Mouse (Mus musculus) left cerebral cortex, postnatal 36 days (tissue): ENCODE measurements around the gene C530025M09Rik. TPM values are rescaled to one million over a fixed set of nuclear protein-coding genes. Genes with fewer than 3 reads are reported as not detected.

Source experiments
- DNase-seq, 2 experiments: peaks; one replicate each; pipeline ENCODE4 v3.0.0; 2021 to 2022; ENCODE audit warnings: low spot score in 2 of 2, mixed read lengths in 1 of 2
- intact Hi-C: fragments of 180-260 bp; cut with DNase I; formaldehyde crosslinking; loops from one replicate; pipeline ENCODE4 v1.15.1; 2025
- total RNA-seq, 2 experiments: library from RNA; stranded (reverse); gene quantifications; 2 replicates each; pipeline ENCODE4 v1.2.3; 2021

Gene C530025M09Rik
- 1 to 10 TPM; 1.5 to 2.1 TPM for total RNA-seq

- peak; percentile 65 to 67 for DNase-seq
- intact Hi-C loops = loop anchor here (2.0 to 5.0 kb wide), 4 partner anchors 42 to 288 kb away; no protein-coding TSS in a partner anchor
Measured at GRCm38 (mm10) chr2:149830536-149831458, at the start of gene C530025M09Rik. C530025M09Rik (minus strand) TSS chr2:149831213.

- peak in 1 of 2 experiments; percentile 26 for DNase-seq
- intact Hi-C loops = no loop called here
Measured at GRCm38 (mm10) chr2:149877954-149878353, 46.9 kb upstream of the C530025M09Rik start.

- intact Hi-C loops = loop anchor here (2.0 kb wide), 1 partner anchor 43 kb away; the partner anchor contains the start of gene C530025M09Rik
- peak; percentile 86 to 87 for DNase-seq
Measured at GRCm38 (mm10) chr2:149873346-149873745, 42.3 kb upstream of the C530025M09Rik start.

- intact Hi-C loops = loop anchor here (1.0 to 2.0 kb wide), 2 partner anchors 42 to 104 kb away; partner anchors contain the start of gene C530025M09Rik
- peak in 1 of 2 experiments; percentile 36 for DNase-seq
Measured at GRCm38 (mm10) chr2:149872496-149872895, 41.5 kb upstream of the C530025M09Rik start.

GRCm38 (mm10) chr2:149870496-149870895 is 39.5 kb upstream of the C530025M09Rik start:
- DNase-seq = no peak
- intact Hi-C loops = no loop called here

GRCm38 (mm10) chr2:149865914-149866435 is 35.0 kb upstream of the C530025M09Rik start:
- intact Hi-C loops = no loop called here
- no peak for DNase-seq

GRCm38 (mm10) chr2:149861002-149861401 is 30.0 kb upstream of the C530025M09Rik start:
- intact Hi-C loops = no loop called here
- peak; percentile 38 to 41 for DNase-seq

GRCm38 (mm10) chr2:149848778-149849177 is 17.8 kb upstream of the C530025M09Rik start:
- no peak for DNase-seq
- intact Hi-C loops = no loop called here

- intact Hi-C loops = no loop called here
- DNase-seq = peak; percentile 41 to 65
Measured at GRCm38 (mm10) chr2:149844575-149844974, 13.6 kb upstream of the C530025M09Rik start.

- DNase-seq = no peak
- intact Hi-C loops = no loop called here
Measured at GRCm38 (mm10) chr2:149839666-149840065, 8.7 kb upstream of the C530025M09Rik start.

- peak; percentile 24 to 25 for DNase-seq
- intact Hi-C loops = no loop called here
Measured at GRCm38 (mm10) chr2:149836471-149837135, 5.6 kb upstream of the C530025M09Rik start.

GRCm38 (mm10) chr2:149835091-149835490 is 4.1 kb upstream of the C530025M09Rik start:
- no peak for DNase-seq
- intact Hi-C loops = no loop called here

- DNase-seq = no peak
- intact Hi-C loops = loop anchor here (5.0 kb wide), 3 partner anchors 65 to 290 kb away; no protein-coding TSS in a partner anchor
Measured at GRCm38 (mm10) chr2:149832301-149832700, 1.3 kb upstream of the C530025M09Rik start.

- DNase-seq = peak; percentile 60 to 68
- intact Hi-C loops = loop anchor here (2.0 to 5.0 kb wide), 4 partner anchors 41 to 289 kb away; no protein-coding TSS in a partner anchor
Measured at GRCm38 (mm10) chr2:149831459-149832245, 639 bp upstream of the C530025M09Rik start.

- peak; percentile 37 to 50 for DNase-seq
- intact Hi-C loops = loop anchor here (2.0 to 5.0 kb wide), 4 partner anchors 43 to 288 kb away; no protein-coding TSS in a partner anchor
Measured at GRCm38 (mm10) chr2:149829955-149830535, 968 bp downstream of the C530025M09Rik start.

GRCm38 (mm10) chr2:149828911-149829310 is 2.1 kb downstream of the C530025M09Rik start, which contains the start of gene Syndig1:
Syndig1 (plus strand) TSS chr2:149829211.
- intact Hi-C loops = no loop called here

GRCm38 (mm10) chr2:149820201-149820600 is 10.8 kb downstream of the C530025M09Rik start:
- intact Hi-C loops = no loop called here
- no peak for DNase-seq

More at GRCm38 (mm10) chr2:149828911-149829310, 2.1 kb downstream of the C530025M09Rik start, which contains the start of gene Syndig1:
- no peak for DNase-seq

- intact Hi-C loops = no loop called here
- no peak for DNase-seq
Measured at GRCm38 (mm10) chr2:149819751-149820150, 11.3 kb downstream of the C530025M09Rik start.
